Mouse (Mus musculus) G1E (cell line): ENCODE data around the gene Maml2.

Source experiments
- CTCF ChIP-seq: IDR thresholded peaks from 2 replicates; pipeline ENCODE4 v1.5.1; 2012; ENCODE audit warnings: low read depth, low read length, inconsistent platforms, mixed read lengths
- GATA1 ChIP-seq: IDR thresholded peaks from 2 replicates; pipeline ENCODE4 v1.6.1; 2012; ENCODE audit warnings: borderline replicate concordance, low read length, inconsistent platforms, mixed read lengths
- GATA2 ChIP-seq: IDR thresholded peaks from 2 replicates; pipeline ENCODE4 v1.6.1; 2012; ENCODE audit warnings: low read depth, low read length, inconsistent platforms, borderline replicate concordance
- POLR2AphosphoS5 ChIP-seq: IDR thresholded peaks from 2 replicates; pipeline ENCODE4 v1.6.1; 2012; ENCODE audit warnings: low read depth, low read length, inconsistent platforms; ENCODE audit not compliant: insufficient replicate concordance
- TAL1 ChIP-seq: conservative IDR thresholded peaks from 2 replicates; pipeline ENCODE4 v1.6.1; 2012; ENCODE audit warnings: low read depth, low read length, inconsistent platforms, mixed read lengths

- no peak for TF ChIP-seq CTCF
- TF ChIP-seq POLR2AphosphoS5, result no peak
- no peak for TF ChIP-seq GATA1
- no peak for TF ChIP-seq TAL1
- TF ChIP-seq GATA2, result no peak
These were observed 235.4 kb downstream of the Maml2 start for GRCm38 (mm10) chr9:13533076-13533707.
